Mouse (Mus musculus): ENCODE data around the gene Nr2c1. TPM values are rescaled to one million over a fixed set of nuclear protein-coding genes. Genes with fewer than 3 reads are reported as not detected.

Gene Nr2c1
- polyA plus RNA-seq, 1 experiment = 10.1 TPM

DNA sequence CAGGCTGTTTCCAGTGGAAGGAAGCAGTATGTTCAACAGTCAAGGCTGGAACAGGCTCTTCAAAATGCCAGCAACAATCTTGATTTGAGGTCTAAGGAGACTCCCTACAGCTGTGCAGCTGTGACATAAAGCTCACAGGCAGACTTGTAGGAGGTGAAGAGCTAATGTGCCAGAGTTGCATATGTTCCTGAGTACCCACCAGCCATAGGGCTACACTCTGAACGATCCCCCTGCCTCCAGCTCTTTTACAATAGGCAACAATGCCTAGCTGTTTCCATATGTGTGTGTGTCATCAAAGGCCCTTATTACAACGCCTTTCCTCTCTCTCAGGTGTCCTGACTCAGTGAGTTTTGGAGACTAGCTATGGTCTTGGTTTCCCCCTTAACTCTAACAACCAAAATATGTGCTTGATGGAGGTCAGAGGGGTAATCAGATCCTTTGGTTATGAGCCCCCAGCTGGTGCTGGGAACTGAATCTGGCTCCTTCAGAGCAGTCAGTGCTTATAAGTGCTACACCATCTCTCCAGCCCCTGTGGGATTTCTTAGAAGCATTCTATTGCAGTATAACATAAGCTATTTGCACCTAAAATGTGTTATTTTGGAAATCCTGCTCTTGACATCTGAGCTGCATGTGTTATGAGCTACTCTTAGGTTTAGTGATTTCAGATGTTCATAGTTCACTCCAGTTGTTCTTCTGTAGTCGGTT, 7.4 kb upstream of the Nr2c1 start:
- H3K36me3 ChIP-seq (ENCODE audit: control insufficient read depth, insufficient read depth, low read length) = peaks cover 3% of the 10 kb centered on the region; the same call in 1 of the 2 replicates
- no peaks in the 10 kb centered on the region for H3K4me1 ChIP-seq (ENCODE audit: control insufficient read depth, insufficient read depth, low read length)
- H3K4me3 ChIP-seq (ENCODE audit: control insufficient read depth, low read depth, low read length) = no peak overlapping the region
- H3K27ac ChIP-seq (ENCODE audit: control insufficient read depth, insufficient read depth, low read depth, low read length) = no peak overlapping the region
- no peaks in the 10 kb centered on the region for H3K27me3 ChIP-seq (ENCODE audit: control insufficient read depth, insufficient read depth, low read length)
- TF ChIP-seq CTCF (IDR thresholded peaks at IDR 0.05; ENCODE audit: control insufficient read depth, insufficient read depth, insufficient replicate concordance, low read depth, low read length) (no peak), POLR2A (IDR thresholded peaks at IDR 0.05; ENCODE audit: control insufficient read depth, low read depth, low read length) (no peak)

DNA sequence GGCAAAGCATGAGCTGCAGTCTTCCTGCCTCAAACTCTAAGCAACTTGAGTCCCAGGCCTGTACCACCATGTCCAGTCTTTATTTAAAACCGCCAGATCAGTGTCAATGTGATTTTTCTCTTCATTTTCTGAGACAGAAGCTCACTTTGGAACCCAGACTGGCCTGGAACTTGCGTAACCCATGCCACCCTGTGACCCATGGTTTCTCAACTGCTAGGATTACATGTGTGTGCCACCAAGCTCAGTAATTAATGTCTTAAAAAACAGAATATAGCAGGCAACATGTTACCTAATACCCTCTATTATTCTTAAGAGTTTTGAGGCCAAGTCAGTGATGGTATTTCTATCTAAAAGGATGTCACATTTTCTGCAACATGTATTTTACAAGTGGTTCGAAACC, 5.4 kb upstream of the Nr2c1 start:
- H3K36me3 ChIP-seq (ENCODE audit: control insufficient read depth, insufficient read depth, low read length) = peaks cover 2% of the 10 kb centered on the region; the same call in 1 of the 2 replicates
- TF ChIP-seq POLR2A (IDR thresholded peaks at IDR 0.05; ENCODE audit: control insufficient read depth, low read depth, low read length) (no peak), CTCF (IDR thresholded peaks at IDR 0.05; ENCODE audit: control insufficient read depth, insufficient read depth, insufficient replicate concordance, low read depth, low read length) (no peak)

DNA sequence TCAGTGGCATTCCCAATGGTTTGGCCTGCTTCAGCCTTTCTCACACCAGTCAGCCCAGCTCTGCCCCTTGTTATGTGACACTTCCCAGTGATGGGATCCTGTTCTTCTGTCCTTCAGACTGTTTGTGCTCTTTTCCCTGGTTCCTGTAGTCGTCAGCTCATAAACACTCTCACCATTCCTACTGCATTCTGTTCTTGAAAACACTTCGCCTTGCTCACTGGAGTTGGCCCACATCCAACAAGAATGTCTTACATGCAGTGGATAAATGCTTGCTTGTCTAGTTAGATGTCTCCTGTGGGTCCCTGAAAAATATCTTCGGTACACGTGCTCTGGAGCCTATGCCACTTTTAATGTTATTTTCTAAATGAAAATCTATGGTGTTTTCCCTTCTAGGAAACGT, 3.2 kb upstream of the Nr2c1 start:
- Histone ChIP-seq H3K4me1 (ENCODE audit: control insufficient read depth, insufficient read depth, low read length) (peaks cover 3% of the 10 kb centered on the region; the same call in 1 of the 2 replicates), H3K36me3 (ENCODE audit: control insufficient read depth, insufficient read depth, low read length) (no peaks in the 10 kb centered on the region; the same call in 1 of the 2 replicates), H3K4me3 (ENCODE audit: control insufficient read depth, low read depth, low read length) (no peak overlapping the region), H3K27me3 (ENCODE audit: control insufficient read depth, insufficient read depth, low read length) (no peaks in the 10 kb centered on the region), H3K27ac (ENCODE audit: control insufficient read depth, insufficient read depth, low read depth, low read length) (no peak overlapping the region)
- TF ChIP-seq CTCF (IDR thresholded peaks at IDR 0.05; ENCODE audit: control insufficient read depth, insufficient read depth, insufficient replicate concordance, low read depth, low read length) (no peak), POLR2A (IDR thresholded peaks at IDR 0.05; ENCODE audit: control insufficient read depth, low read depth, low read length) (no peak)

More for the DNA sequence above, 5.4 kb upstream of the Nr2c1 start:
- Histone ChIP-seq H3K4me3 (ENCODE audit: control insufficient read depth, low read depth, low read length) (no peak overlapping the region), H3K27me3 (ENCODE audit: control insufficient read depth, insufficient read depth, low read length) (no peaks in the 10 kb centered on the region), H3K27ac (ENCODE audit: control insufficient read depth, insufficient read depth, low read depth, low read length) (no peak overlapping the region), H3K4me1 (ENCODE audit: control insufficient read depth, insufficient read depth, low read length) (no peaks in the 10 kb centered on the region)

DNA sequence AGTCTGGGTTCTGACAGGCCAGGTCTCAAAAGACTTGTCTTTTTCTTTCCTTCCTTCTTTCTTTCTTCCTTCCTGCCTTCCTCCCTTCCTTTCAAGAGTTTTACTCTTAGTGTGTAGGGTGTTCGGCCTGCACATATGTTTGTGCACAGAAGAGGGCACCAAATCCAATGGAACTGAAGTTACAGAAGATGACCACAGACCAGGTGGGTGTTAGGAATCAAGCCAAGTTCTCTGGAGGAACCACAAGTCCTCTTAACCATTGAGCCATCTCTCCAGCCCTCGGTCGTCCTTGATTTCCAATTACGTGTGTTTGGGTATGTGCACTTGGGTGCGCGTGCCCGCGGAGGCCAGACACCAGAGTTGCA, 450 bp upstream of the Nr2c1 start:
- Histone ChIP-seq H3K27ac (ENCODE audit: control insufficient read depth, insufficient read depth, low read depth, low read length) (peak overlapping the region; percentile 92), H3K4me3 (ENCODE audit: control insufficient read depth, low read depth, low read length) (peak overlapping the region; percentile 97), H3K4me1 (ENCODE audit: control insufficient read depth, insufficient read depth, low read length) (peaks cover 3% of the 10 kb centered on the region; the same call in 1 of the 2 replicates), H3K27me3 (ENCODE audit: control insufficient read depth, insufficient read depth, low read length) (no peaks in the 10 kb centered on the region), H3K36me3 (ENCODE audit: control insufficient read depth, insufficient read depth, low read length) (no peaks in the 10 kb centered on the region)
- TF ChIP-seq POLR2A (IDR thresholded peaks at IDR 0.05; ENCODE audit: control insufficient read depth, low read depth, low read length) (no peak), CTCF (IDR thresholded peaks at IDR 0.05; ENCODE audit: control insufficient read depth, insufficient read depth, insufficient replicate concordance, low read depth, low read length) (no peak)

DNA sequence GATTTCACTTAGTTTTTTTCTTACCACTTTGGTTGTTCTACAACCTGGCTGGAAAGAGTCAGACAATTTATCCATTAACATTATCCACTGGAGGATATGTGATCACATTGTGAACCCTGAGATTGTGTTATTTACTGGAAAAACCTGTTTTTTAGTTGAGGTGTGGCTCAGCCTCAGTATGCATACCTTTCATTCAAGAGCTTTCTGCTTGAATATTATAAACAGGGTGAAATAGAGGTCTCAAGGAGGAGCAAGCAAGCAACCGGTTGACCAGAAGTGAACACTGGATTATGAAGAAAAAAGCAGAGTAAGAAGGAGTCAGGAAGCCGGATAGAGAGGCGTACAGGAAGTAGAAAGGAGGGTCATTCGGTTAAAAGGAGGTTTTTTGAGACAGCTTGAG, 3.7 kb downstream of the Nr2c1 start:
- no peak overlapping the region for H3K4me3 ChIP-seq (ENCODE audit: control insufficient read depth, low read depth, low read length)
- peaks cover 3% of the 10 kb centered on the region; the same call in 1 of the 2 replicates for H3K4me1 ChIP-seq (ENCODE audit: control insufficient read depth, insufficient read depth, low read length)
- no peak for TF ChIP-seq CTCF (IDR thresholded peaks at IDR 0.05; ENCODE audit: control insufficient read depth, insufficient read depth, insufficient replicate concordance, low read depth, low read length)
- no peak for TF ChIP-seq POLR2A (IDR thresholded peaks at IDR 0.05; ENCODE audit: control insufficient read depth, low read depth, low read length)
- H3K27ac ChIP-seq (ENCODE audit: control insufficient read depth, insufficient read depth, low read depth, low read length) = no peak overlapping the region
- no peaks in the 10 kb centered on the region for H3K36me3 ChIP-seq (ENCODE audit: control insufficient read depth, insufficient read depth, low read length)
- no peaks in the 10 kb centered on the region for H3K27me3 ChIP-seq (ENCODE audit: control insufficient read depth, insufficient read depth, low read length)

DNA sequence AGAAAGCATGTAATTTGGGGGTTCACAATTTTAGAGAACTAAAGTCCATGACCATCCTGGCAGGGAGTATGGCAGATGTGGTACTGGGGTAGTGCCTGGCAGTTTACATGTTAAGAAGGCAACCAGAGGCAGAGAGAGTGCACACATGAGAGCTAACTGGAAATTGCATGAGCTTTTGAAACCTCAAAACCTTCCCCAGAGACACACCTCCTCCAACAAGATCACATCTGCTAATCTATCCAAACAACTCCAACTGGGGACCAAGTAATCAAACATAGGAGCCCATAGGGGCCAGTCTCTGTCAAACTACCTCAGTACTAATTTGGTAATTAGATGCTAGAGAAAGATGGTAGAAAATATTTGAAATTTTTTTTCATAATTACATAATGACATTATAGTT, 6.0 kb downstream of the Nr2c1 start:
- Histone ChIP-seq H3K27me3 (ENCODE audit: control insufficient read depth, insufficient read depth, low read length) (no peaks in the 10 kb centered on the region), H3K4me3 (ENCODE audit: control insufficient read depth, low read depth, low read length) (no peak overlapping the region)
- TF ChIP-seq POLR2A (IDR thresholded peaks at IDR 0.05; ENCODE audit: control insufficient read depth, low read depth, low read length) = no peak
- no peak for TF ChIP-seq CTCF (IDR thresholded peaks at IDR 0.05; ENCODE audit: control insufficient read depth, insufficient read depth, insufficient replicate concordance, low read depth, low read length)

DNA sequence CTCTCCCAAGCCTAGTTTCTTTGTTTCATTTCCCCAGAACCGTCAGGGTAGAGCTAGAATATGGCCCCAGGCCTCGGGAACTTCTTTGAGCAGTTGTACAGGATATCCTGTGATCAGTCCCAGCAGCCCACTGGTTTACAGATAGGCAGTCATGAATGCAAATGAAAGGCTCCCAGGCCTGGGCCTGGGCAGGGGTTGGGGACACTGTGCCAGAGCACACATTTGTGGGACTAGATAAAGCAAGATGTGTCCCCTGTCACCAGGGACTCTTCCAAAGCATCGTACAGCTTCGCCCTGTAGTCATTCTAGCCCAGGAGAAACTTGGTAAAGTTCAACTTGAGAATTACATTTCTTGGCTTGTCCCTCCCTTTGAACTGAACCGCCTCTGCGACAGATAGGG, 11.1 kb downstream of the Nr2c1 start:
- no peaks in the 10 kb centered on the region; the same call in 1 of the 2 replicates for H3K36me3 ChIP-seq (ENCODE audit: control insufficient read depth, insufficient read depth, low read length)
- no peaks in the 10 kb centered on the region for H3K4me1 ChIP-seq (ENCODE audit: control insufficient read depth, insufficient read depth, low read length)
- H3K27ac ChIP-seq (ENCODE audit: control insufficient read depth, insufficient read depth, low read depth, low read length) = no peak overlapping the region
- H3K4me3 ChIP-seq (ENCODE audit: control insufficient read depth, low read depth, low read length) = no peak overlapping the region
- TF ChIP-seq CTCF (IDR thresholded peaks at IDR 0.05; ENCODE audit: control insufficient read depth, insufficient read depth, insufficient replicate concordance, low read depth, low read length) (no peak), POLR2A (IDR thresholded peaks at IDR 0.05; ENCODE audit: control insufficient read depth, low read depth, low read length) (no peak)
- H3K27me3 ChIP-seq (ENCODE audit: control insufficient read depth, insufficient read depth, low read length) = no peaks in the 10 kb centered on the region

More for the DNA sequence above, 6.0 kb downstream of the Nr2c1 start:
- H3K36me3 ChIP-seq (ENCODE audit: control insufficient read depth, insufficient read depth, low read length) = no peaks in the 10 kb centered on the region
- H3K27ac ChIP-seq (ENCODE audit: control insufficient read depth, insufficient read depth, low read depth, low read length) = no peak overlapping the region
- H3K4me1 ChIP-seq (ENCODE audit: control insufficient read depth, insufficient read depth, low read length) = no peaks in the 10 kb centered on the region

All from testis, adult 2 months (tissue).